Mouse (Mus musculus) forebrain, embryonic 14.5 days (tissue): Measurements from ENCODE around the gene Myof. TPM values are rescaled to one million over a fixed set of nuclear protein-coding genes. Genes with fewer than 3 reads are reported as not detected.

Source experiments
- polyA plus RNA-seq: library from polyadenylated mRNA; unstranded; fragments of >200 nt; fragmentation: Nextera tagmentation; extraction: Ambion mirVana; gene quantifications from 2 replicates; pipeline ENCODE4 v1.2.1, GENCODE M21; 2014

Myof gene
- polyA plus RNA-seq, 1 experiment from 2014 or later: 1.4 TPM

Other genes starting within 250 kb of the Myof start
- gene Cep55, start 11.4 kb upstream of the Myof start, polyA plus RNA-seq: 21.2 and 21.8 TPM in 2 replicates
- 0.17 TPM in 1 of 2 replicates, not detected in the other for gene Ffar4, start 53.5 kb upstream of the Myof start, polyA plus RNA-seq
- 1.0 and 2.9 TPM in 2 replicates for gene Rbp4, start 81.7 kb upstream of the Myof start, polyA plus RNA-seq
- gene Pde6c, start 89.2 kb upstream of the Myof start, polyA plus RNA-seq: 0.06 and 0.07 TPM in 2 replicates
- gene Fra10ac1, start 180.6 kb upstream of the Myof start, polyA plus RNA-seq: 38.9 and 44.5 TPM in 2 replicates
- gene Lgi1, start 221.0 kb upstream of the Myof start, polyA plus RNA-seq: 8.8 and 13.3 TPM in 2 replicates